Mouse (Mus musculus) thymus, postnatal 36 days (tissue): Measurements from ENCODE around the gene Vax2.

Experiments
- DNase-seq, 2 experiments: peaks; one replicate each; pipeline ENCODE4 v3.0.0; 2022; ENCODE audit warnings: mixed read lengths in 2 of 2

Vax2 gene

GRCm38 (mm10) chr6:83711067-83711675 is at the start of gene Vax2:
Vax2 (plus strand) TSS chr6:83711264.
- peak; percentile 53 to 54 for DNase-seq

GRCm38 (mm10) chr6:83665009-83665408 is 46.1 kb upstream of the Vax2 start:
- no peak for DNase-seq

DNA sequence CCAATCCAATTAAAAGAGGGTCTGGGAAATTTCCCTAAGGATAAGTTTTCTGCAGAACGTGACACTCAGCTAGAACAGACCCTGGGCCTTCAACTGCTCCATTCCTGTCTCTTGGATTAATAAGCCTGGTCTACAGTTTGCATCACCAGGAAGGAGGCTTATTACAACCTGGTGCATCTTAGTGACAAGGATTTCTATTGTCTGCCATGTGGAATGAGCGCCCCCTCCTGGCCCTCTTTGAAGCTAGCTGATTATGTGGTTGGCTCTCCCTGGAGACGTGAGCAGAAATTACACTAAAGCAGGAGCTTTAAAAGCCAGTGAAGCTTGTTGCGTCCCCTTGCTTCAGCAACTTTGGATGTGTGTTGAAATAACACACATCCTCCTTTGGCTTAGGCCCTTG is 37.7 kb upstream of the Vax2 start:
- DNase-seq: peak; percentile 76 to 81

- no peak for DNase-seq
These were observed 33.3 kb upstream of the Vax2 start, which contains the start of gene Cd207 for GRCm38 (mm10) chr6:83677757-83678156. Cd207 (minus strand) TSS chr6:83677857.

DNA sequence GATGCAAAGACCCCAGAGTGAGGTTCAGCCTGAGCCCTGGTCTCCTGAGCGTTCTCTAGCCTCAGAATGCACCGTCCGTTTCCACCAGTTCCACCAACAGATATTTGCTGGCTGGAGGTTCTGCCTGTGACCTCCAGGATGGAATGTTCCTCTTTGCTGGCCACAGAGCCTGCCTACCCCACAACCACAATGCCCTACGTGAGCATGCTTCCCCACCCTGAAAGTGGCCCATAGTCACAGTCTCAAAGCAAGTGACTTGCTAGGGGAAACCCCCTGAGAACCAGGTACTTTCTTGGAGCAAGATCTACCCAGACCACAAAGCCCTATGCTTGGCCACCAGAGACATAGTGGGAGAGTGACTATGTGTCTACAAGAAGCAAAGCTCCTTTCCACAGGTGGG is 21.7 kb upstream of the Vax2 start:
- no peak for DNase-seq

DNA sequence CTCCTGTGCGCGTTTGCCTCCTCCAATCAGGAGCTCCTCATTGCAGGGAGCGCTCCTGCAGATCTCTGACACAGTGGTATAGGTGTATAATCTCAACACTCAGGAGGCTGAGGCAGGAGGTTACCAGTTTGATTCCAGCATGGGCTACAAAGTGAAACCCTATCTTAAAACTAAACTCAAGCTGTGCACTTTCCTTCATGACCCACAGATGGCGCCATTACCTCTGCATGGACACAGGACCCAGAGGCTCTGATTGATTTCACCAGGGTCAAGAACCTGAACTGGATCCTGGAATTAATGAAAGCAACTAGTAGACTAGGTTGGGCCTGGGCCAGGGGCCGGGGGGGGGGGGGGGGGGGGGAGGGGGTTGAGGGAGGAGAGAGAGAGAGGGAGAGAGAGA is 20.8 kb upstream of the Vax2 start:
- peak; percentile 29 to 38 for DNase-seq

DNA sequence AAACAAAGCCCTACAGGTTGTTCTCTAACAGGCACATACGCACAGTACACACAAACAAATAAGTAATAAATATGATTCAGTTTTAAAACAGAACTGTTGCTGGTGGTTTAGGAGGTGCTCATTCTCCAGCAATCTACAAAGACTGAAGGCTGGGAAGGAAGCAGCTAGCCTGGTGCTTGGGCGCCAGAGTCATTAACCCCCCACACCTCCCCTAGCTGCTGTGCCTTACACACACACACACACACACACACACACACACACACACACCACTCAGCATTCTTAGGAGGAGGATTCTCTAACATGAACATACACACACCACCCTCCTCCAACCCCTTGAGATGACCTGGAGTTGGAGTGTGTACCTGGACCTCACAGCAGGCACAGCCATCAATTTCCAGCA is 20.1 kb upstream of the Vax2 start:
- DNase-seq: no peak

DNA sequence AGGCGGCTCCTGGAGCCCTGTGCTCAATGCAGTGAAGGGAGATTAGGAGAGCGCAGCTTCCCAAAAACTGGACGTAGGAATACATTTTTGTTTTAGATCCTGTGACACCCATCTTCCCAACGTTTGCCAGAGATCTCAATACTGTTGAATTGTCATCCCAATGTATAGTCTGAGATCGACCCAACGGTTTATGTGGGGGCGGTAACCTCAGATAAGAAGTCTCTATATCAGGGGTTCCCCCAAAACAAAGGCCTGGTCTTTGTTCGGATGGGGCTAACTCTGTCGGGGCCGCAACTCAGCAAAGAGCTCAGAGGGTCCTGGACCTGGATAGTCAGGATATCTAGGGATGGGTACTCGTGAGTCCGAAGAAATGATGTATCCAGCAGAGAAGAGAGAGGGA is 18.1 kb upstream of the Vax2 start:
- no peak for DNase-seq

GRCm38 (mm10) chr6:83693835-83694234 is 17.2 kb upstream of the Vax2 start:
- DNase-seq: peak in 1 of 2 experiments; percentile 27

- DNase-seq: no peak
These were observed 15.3 kb upstream of the Vax2 start for GRCm38 (mm10) chr6:83695731-83696130.

- DNase-seq: no peak
These were observed 14.4 kb upstream of the Vax2 start for GRCm38 (mm10) chr6:83696684-83697083.

- no peak for DNase-seq
These were observed 13.1 kb upstream of the Vax2 start for GRCm38 (mm10) chr6:83697932-83698331.

- DNase-seq: no peak
These were observed 11.1 kb upstream of the Vax2 start for GRCm38 (mm10) chr6:83699971-83700370.

- DNase-seq: no peak
These were observed 10.1 kb upstream of the Vax2 start for GRCm38 (mm10) chr6:83701001-83701400.

DNA sequence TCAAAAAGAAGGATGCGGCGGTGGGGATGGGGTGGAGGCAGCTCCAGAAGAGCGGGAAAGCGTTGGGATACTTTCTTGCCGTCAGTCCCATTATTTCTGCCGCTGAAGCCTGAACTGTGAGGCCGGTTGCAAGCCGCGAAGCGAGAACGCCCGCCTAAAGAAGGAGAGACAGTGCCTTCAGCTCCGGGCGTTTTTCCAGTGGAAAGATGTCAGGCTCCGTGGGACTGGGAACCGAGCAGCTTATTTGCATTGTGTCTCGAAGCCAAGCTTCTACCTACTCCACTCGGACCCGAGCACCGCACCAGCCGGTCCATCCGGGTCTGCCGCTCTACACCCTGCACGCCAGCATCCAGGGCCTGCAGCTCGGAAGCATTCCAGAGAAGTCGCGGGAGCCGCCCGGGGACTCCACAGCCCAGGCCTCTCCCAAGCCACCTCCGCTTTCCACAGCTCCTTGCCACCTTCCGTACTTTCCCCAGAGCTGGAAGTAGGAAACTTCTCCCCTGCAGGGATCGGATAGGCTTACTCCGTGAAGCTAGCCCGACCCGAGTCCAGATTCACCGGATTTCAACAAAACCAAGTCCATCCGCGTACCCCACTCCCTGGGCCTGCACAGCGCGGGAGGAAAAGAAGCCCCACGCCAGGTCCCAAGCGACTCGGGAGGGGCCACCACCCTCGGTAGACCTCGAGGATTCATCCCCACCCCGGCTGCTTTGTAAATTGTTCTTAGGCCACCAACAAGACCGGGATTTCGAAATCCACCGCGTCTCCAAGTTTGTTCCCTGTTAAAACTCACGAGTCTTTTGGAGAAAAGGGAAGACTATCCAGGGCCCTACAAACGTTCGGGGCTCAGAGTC is 8.7 kb upstream of the Vax2 start:
- no peak for DNase-seq

DNA sequence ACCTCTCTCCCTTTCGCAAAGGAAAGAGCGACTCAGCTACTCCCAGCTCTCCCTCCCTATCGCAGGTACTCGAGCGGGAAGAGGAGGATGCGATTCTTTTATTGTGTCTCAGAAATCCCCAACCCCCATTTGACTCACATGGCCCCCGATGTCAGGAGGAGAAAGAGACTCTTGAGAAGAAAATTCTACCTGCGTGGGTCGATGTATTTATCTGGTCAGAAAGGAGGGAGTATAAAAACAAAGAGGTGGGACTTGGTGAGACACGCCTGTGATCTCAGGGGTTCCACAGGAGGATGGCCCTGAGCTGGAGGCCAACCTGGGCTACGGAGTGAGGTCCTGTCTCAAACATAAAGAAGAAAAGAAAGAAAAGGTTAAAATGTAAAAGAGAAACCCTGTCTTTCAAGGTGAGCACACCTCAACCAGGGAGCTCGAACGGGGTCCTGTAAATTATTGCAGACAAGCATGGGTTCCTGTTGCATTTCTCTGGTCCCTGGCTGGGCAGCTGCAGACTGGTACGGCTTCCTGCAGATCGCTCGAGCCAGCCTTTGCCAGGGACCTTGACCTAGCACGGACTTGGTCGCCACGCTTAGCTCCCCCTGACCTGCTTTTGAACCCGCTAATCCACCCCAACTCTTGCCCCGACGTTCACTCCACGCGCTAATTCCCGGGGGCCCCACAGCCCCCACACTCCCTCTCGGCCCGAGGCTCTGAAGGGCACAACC is 7.9 kb upstream of the Vax2 start:
- no peak for DNase-seq

DNA sequence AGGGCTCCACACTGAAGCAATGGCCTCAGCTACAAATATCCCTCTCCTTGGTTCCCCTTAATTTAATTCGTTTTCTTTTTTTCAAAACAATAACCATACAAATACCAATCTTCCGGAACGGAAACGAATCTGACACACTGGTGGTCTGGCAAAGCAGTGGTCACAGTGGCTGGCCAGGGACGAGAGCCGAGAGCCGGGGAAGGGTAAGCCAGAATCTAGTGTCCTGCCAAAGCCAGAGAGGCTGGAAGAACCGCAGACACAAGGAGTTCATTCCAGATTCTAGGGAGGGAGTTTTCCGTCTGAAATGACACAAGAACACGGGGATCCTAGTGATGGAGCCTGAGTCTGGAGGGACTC is 7.4 kb upstream of the Vax2 start:
- no peak for DNase-seq

DNA sequence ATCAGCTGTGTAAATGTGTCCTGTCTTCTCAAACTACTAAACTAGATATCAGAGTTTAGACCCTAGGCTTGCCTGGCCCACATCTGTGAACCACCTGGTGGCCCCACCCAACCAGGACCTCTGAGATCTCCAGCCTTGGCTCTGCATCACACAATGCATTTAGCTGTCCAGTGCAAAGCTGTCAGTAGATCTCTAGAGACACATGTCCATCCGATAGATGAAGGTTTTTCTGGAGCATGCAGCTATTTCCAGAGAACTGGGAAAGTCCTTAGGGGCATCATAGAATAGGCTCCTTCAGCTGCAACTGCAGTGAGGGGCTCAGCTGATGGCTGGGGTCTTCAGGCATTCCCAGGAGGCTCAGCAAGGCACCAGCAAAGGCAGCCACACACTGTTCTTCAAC is 6.8 kb upstream of the Vax2 start:
- no peak for DNase-seq

DNA sequence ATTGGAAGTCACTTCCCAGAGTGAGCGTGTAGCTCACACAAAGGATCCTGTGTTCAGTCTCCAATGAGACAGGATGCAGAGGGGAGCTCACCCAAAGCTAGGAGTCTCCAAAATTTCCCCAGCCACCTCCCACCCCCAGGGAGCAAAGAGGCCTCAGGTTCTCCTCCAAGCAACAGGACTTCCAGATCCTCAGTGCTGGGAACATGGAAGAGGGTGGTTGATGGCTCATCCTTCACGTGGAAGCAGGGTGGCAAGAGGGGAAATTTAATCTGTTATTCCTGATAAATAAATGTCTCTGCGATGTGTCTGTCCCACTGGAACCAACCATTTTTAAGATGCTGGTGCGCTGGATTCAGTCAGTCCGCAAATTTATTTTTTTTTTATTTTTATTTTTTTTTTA is 6.4 kb upstream of the Vax2 start:
- DNase-seq: no peak

DNA sequence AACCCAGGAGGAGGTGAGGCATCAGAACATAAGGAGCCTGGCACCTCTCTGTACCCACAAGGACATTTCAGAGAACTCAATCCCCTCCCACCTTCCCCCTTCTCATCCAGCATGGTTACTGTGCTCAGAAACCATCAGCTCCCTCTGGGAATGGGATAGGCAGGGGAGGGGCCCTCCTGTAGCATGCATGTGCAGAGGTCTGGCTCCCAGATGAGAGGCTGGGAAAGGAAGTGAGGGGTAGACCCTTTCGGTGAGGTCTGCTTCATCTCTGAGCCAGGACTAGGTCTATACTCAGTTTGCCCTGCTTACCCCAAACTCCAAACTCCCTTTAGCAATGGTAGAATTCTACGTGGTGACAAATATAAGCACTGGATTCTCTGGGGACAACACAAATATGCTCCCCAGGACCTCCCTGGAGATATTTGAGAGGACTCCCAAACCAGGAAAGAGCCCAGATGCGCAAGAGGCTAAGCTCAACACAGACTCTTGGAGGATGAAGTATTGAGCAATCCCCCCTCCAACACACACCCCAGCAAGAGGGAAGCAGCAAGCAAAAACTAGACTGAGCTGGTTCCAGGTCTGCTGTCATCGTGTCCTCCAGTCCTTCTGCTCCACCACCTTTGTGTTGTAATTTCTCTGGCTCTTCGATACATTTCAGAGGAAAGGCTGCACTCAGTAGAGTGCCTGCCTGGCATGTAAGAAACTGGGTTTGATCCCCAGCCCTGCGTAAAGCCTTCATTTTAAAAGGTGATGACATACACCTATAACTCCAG is 3.1 kb upstream of the Vax2 start:
- DNase-seq: no peak

- DNase-seq: no peak
These were observed 550 bp upstream of the Vax2 start for GRCm38 (mm10) chr6:83710361-83711066.

DNA sequence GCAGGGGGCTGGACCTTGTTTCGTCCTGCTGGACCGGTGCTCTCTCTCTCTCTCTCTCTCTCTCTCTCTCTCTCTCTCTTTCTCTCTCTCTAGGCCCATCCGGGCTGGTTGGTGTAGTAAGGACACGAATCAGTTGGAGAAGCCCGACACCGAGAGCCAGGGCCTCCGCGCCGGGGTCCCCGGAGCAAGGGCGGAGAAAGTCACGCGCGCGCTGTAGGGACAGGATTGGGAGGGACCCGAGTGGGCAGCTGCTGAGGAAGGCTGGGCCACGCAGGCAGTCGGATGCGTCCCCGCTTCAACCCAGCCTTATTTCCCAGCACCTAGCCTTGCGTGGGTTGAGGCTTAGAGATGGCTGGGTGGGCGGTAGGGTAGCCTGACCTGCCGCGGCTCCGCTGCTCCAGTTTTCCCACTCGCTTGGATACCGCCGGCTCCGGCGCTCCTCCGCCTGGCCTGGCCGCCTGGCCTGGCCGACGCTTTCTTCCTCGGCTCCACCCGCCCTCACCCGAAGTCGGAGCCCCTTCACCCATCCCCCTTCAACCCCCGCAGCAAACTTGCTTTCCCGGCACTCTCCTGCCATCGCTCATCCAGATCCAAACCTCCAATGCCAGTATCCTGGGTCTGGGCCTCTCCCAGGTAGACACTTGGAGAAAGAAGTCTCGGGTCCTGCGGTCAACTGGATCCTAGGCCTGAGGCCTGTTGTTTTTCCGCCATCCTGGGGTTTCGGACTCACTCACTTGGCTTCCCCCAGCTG is 836 bp downstream of the Vax2 start:
- DNase-seq: no peak
